Mouse (Mus musculus) C3H10T1/2 (cell line): ENCODE data around the gene Rab10. TPM values are rescaled to one million over a fixed set of nuclear protein-coding genes. Genes with fewer than 3 reads are reported as not detected.

Source experiments
- polyA plus RNA-seq, 2 experiments: library from polyadenylated mRNA; unstranded; fragments of >200 nt; fragmentation: generic; extraction: Trizol; gene quantifications; one replicate each; pipeline ENCODE4 v1.2.1; 2012; ENCODE audit warnings: missing spikeins in 2 of 2

Rab10 gene
- polyA plus RNA-seq, result 10 to 100 TPM in 1 of 2 experiments, 1 to 10 TPM in 1; 8.7 to 33.1 TPM

DNA sequence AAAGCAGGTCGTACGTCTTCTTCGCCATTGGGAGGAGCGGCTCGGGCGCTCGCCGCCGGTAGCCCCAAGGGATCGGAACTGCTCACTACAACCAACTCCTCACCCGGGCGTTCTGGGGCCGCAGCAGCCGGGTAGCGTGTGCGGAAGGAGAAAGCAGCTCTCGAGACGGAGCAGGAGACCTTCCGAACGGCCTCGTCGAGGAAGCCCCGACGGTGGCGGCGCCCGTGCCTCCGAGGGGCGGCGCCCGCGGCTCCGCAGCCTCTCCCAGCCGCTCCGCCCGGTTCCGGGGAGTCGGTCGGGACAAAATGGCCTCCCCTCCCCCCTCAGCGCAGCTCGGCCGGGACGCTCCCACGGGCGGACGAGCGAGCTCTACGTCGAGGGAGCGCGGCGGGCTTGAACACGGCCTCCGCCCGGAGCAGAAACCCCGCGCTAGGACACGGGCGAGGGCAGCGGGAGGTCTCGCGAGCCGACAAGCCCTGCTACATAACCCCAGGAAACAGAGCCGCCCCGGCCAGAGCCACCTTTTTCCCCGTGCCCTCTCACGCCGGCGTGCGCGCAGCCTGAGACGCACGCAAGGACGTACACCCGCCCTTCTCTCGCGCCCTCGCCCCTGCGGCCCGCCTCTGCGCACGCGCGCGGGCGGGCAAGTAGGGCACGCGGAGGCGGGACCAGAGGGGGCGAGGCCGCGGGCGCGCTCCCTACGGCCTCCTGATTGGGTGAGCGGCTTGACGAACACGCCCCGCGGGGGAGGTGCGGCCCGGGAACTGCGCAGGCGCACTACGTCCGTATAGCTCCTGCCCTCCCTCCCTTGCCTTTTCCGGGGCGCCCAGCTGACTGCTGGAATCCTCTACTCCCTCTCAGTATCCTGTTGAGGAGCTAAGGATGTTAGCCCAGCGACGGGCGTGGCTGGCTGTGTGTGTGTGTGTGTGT, at the start of gene Rab10:
Gene Rab10 (minus strand): TSS at position 579 of the 930 bp plus-strand sequence.

Other genes starting within 250 kb of the Rab10 start
- 10 to 100 TPM in 1 of 2 experiments, 1 to 10 TPM in 1; 3.8 to 18.3 TPM for gene Kif3c, start 55.2 kb upstream of the Rab10 start, polyA plus RNA-seq
- gene Asxl2, start 116.9 kb upstream of the Rab10 start, polyA plus RNA-seq, result 1 to 10 TPM in 1 of 2 experiments, under 1 TPM in 1; 0.34 to 2.3 TPM